Mouse (Mus musculus) gastrocnemius, postnatal 36 days (tissue): Measurements from ENCODE around the gene Gm20695. TPM values are rescaled to one million over a fixed set of nuclear protein-coding genes. Genes with fewer than 3 reads are reported as not detected.
"Not testable (repeated sequence)": the region's sequence is repeated elsewhere in the genome, so short reads cannot be mapped to it uniquely, and the experiment has no call there.

Experiments
- DNase-seq, 2 experiments: peaks; one replicate each; pipeline ENCODE4 v3.0.0; 2022
- intact Hi-C: fragments of 180-260 bp; cut with DNase I; formaldehyde crosslinking; loops from one replicate; pipeline ENCODE4 v1.15.1; 2025
- long read RNA-seq, 2 experiments: library from polyadenylated mRNA; stranded (forward); transcript quantifications; one replicate each; pipeline ENCODE4 v2.0.0; 2021
- total RNA-seq, 2 experiments: library from RNA; stranded (reverse); gene quantifications; 2 replicates each; pipeline ENCODE4 v1.2.3; 2021

Gm20695 gene
- total RNA-seq, result not detected
- long read RNA-seq, experiment 1, result 0 reads
- long read RNA-seq, experiment 2, partial matches to known transcripts, result 0 of 3 reads
- long read RNA-seq, experiment 2, other reads (novel, unspliced or antisense), result 3 of 3 reads

DNA sequence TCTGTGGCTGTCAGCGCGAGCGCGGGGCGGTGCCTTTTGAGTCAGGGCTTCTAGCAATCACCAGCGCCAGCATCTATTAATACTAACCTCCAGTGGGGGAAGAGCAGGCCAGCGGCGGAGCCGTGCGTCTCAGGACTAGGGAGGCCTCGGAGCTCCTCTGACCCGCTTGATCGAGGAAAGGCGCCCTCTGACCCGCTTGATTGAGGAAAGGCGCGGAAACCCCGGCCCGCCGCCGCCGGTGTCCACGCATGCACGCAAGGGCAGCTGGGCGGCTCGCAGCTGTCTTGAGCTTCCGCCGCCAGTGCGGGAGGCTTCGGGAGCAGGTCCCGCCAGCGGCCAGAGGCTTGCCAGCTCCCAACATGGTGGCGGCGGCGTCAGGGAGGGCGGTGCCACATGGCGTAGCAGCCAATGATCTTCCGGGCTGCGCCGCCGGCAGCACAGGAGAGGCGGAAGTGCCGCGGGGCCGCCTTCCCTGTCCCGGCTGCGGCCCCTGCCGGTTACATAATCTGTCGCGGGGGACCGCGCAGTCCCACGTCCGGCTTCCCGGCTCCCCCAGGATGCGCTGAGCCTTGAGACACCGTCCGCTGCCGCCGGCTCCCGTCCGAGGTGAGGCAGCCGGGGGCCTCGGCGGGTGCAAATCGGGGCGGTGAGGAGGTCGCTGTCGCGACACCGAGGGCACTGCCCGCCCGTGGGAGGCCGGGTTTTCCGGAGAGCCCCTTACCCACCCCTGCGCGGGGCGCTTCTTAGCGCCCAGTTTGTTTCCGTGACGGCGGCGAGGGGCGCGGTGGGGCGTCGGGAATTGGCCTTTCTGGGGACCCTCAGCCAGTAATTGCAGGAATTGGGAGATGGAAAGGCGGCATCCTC lies at the start of gene Gm20695, which contains the start of gene Zfp597:
Gene Gm20695 (plus strand): TSS at position 448 of the 864 bp plus-strand sequence.
Gene Zfp597 (minus strand): TSS at position 361 of the 864 bp plus-strand sequence.
- intact Hi-C loops, result loop anchor here (5.0 kb wide), 1 partner anchor 37 kb away; the partner anchor contains the start of gene Zfp174
- DNase-seq, result peak; percentile 91 to 93

DNA sequence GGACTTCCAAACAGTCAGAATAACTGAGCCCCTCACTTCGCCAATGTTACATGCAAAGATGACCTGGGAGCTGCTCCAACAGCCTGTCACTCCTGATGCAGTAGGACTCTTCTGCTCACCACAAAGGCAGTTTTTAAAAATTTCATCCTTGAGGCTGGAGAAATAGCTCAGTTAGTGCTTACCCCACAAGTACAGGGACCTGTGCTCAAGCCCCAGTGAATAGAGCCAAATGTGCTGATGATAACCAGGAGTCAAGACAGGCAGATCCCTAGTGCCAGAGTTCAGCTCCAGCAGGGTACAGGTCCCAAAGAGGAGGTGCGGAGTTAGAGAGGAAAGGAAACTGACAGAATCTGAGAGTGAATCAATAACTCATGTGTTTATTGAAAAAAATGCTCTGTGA lies 49.0 kb upstream of the Gm20695 start:
- intact Hi-C loops, result no loop called here

DNA sequence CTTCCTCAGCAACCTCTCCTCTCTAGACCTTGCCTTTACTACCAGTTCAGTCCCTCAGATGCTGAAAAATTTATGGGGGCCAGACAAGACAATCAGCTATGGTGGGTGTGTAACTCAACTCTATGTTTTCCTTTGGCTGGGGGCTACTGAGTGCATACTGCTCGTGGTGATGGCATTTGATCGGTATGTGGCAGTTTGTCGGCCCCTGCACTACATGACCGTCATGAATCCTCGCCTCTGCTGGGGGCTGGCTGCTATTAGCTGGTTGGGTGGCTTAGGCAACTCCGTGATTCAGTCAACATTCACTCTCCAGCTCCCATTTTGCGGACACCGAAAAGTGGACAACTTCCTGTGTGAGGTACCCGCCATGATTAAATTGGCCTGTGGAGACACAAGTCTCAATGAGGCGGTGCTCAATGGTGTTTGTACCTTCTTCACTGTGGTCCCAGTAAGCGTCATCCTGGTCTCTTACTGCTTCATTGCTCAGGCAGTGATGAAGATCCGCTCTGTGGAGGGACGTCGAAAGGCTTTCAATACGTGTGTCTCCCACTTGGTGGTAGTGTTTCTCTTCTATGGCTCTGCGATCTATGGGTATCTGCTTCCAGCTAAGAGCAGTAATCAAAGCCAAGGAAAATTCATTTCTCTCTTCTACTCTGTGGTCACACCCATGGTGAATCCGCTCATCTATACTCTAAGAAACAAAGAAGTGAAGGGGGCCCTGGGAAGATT lies 45.1 kb upstream of the Gm20695 start:
- intact Hi-C loops, result no loop called here
- no peak for DNase-seq

More for the DNA sequence above, 49.0 kb upstream of the Gm20695 start:
- DNase-seq, result no peak

DNA sequence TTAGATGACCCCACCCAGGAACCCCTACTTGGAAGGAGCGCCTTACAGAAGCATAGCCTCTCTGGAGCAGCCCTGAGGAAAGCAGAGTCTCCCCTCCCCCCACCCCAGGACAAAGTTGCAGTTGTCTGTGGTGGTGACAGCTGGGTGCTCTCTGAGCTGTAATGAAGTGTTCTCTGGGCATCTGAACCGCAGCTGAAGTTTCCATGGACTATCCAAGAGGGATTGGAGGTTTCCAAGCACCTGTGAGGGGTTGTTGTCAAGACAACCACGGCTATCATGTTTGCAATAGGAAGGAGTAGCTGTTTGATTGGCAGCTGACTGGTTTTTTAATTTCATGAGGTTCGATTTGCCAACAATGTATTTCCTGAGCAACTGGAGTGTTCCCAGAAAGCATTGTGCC lies 41.5 kb upstream of the Gm20695 start:
- intact Hi-C loops, result loop anchor here (10.0 kb wide), 1 partner anchor 442 kb away; no protein-coding TSS in a partner anchor
- no peak for DNase-seq

DNA sequence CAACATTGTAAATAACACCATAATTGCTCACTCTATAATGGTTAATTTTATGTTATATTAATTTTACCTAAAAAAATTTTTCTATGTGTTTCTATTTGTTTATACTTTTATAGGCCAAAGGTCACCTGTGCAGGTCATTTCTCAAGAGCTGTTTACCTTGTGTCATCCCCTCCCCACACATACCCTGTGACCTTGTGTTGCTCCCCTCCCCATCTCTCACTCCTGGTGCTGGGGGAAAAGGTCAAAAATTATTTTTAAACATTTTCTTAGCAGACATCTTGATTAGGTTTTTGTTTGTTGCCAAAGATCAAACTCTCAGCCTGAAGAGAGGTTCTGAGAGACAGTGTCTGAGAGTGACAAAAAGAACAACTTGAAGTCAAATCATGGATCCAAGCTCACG lies 40.7 kb upstream of the Gm20695 start:
- DNase-seq, result no peak
- intact Hi-C loops, result loop anchor here (10.0 kb wide), 1 partner anchor 441 kb away; no protein-coding TSS in a partner anchor

DNA sequence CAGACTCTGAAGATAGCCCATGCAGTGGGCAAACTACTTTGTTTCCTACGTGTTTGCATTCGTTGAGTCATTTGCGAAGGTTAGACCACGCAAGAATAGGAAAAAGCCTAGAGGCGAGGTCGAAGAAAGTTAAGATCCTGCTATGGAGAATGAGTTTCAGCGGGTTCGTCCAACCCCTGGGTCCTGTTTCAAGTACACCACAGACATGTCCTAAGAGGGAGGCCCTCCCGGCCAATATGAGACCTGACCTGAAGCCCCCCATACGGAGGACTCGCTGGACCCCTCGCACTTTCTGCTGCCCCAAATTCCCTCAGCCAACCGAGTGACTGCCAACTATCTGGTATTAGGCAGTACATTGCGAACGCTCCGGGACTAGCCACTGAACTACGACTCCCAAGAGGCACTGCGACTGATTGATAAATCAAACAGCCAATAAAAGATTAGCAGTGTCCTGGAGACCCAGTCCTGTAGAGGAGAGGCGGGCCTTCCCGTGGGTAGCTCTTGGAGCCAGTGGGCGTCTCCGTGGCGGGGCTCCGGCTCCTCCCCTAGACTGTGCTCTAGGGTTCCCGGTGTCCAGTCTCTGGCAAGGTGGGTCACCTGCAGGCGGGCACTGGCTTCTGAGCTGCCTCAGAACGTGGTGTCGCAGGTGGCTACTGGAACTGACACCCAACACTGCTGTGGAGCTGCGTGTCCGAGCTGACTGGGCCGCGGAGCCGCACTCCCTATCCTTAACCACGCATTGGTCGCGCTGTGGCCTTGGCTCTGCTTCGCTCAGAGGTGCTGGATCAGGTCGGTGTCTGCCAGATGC lies 37.5 kb upstream of the Gm20695 start, which contains the start of gene Zfp174:
Gene Zfp174 (plus strand): TSS at position 558 of the 808 bp plus-strand sequence.
- DNase-seq, result peak; percentile 87 to 88
- intact Hi-C loops, result loop anchor here (5.0 to 10.0 kb wide), 4 partner anchors 35 to 438 kb away; partner anchors contain the start of genes 1700037C18Rik, Cluap1, Gm20695 and Slx4

DNA sequence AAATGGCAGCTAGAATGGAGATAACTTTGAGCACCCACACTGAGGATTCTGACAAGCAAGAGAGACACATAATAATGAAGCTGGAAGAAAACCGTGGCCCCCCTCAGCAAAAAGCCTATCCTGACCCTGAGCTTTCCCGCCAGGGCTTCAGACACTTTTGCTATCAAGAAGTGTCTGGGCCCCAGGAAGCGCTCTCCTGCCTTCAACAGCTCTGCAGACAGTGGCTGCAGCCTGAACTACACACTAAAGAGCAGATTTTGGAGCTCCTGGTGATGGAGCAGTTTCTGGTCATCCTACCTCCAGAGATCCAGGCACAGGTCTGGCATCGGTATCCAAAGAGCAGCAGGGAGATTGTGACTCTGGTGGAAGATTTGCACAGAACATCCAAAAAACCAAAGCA lies 36.6 kb upstream of the Gm20695 start:
- intact Hi-C loops, result loop anchor here (5.0 to 10.0 kb wide), 4 partner anchors 34 to 437 kb away; partner anchors contain the start of genes 1700037C18Rik, Cluap1, Gm20695 and Slx4
- DNase-seq, result no peak

DNA sequence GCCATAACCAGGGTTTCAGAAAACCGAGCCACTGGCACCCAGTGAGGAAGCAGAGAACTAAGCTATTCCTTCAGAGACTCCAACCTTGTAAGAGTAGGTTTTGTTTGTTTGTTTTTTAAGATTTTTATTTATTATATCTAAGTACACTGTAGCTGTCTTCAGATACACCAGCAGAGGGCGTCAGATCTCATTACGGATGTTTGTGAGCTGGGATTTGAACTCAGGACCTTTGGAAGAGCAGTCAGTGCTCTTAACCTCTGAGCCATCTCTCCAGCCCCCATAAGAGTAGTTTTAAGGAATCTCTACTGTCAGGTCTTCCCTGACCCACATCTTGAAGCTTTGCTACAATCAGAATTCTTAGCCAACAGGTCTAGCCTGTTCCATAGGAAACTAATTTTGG lies 36.0 kb upstream of the Gm20695 start:
- intact Hi-C loops, result loop anchor here (5.0 to 10.0 kb wide), 4 partner anchors 34 to 436 kb away; partner anchors contain the start of genes 1700037C18Rik, Cluap1, Gm20695 and Slx4
- DNase-seq, result no peak

DNA sequence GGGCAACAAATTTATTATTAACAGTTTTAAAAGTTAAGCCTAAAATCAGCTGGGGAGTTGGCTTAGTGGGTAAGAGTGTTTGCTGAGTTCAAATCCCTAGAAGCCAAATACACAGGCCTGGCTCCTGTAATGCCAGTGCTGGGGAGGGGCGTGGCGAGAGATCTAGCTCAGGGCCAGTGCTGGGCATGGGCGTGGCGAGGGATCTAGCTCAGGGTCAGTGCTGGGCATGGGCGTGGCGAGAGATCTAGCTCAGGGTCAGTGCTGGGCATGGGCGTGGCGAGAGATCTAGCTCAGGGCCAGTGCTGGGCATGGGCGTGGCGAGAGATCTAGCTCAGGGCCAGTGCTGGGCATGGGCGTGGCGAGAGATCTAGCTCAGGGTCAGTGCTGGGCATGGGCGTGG lies 33.1 kb upstream of the Gm20695 start:
- DNase-seq, intact Hi-C loops: not testable (repeated sequence)

DNA sequence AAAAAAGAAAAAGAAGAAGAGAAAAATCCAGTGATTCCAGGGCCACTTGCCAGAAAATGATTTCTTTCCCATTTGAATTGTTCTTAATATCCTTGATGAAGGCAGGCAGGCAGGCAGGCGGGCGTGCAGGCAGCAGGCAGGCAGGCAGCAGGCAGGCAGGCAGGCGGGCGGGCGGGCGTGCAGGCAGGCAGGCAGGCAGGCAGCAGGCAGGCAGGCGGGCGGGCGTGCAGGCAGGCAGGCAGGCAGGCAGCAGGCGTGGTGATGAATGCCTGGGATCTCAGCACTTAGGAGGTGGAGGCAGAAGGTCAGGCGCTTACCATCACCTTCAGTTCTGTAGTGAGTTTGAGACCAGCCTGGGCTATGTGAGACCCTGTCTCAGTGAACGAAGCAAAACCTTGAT lies 31.9 kb upstream of the Gm20695 start:
- no peak for DNase-seq
- intact Hi-C loops, result no loop called here

DNA sequence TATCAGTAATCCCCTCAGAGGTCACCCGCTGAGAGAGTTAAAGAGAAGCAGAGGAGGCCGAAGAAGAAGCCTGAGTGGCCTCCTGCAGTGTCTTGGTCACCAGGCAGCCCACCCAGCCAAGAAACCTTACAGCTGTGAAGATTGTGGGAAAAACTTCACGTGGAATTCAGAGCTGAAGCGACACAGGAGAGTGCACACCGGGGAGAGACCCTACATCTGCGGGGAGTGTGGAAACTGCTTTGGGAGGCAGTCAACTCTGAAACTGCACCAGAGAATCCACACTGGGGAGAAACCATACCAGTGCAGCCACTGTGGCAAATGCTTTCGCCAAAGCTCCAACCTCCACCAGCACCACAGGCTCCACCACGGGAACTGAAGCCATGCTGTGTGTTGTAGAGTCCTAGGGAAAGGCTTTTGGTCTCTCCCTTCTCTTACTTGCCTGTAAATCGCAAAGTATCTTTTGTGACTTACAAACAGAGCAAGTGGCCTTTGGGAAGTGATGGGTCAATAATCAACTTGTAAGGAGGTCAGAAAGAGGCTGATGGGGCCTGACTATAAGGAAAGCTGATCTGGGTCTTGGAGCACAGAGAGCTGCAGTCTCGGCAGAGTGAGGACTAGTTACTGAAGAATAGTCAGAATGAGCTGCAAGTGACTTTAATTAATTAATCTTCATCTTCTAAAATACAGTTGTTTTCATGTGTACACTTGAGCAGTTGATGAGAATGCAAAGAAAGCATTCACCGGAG lies 29.8 kb upstream of the Gm20695 start:
- intact Hi-C loops, result no loop called here
- no peak for DNase-seq

DNA sequence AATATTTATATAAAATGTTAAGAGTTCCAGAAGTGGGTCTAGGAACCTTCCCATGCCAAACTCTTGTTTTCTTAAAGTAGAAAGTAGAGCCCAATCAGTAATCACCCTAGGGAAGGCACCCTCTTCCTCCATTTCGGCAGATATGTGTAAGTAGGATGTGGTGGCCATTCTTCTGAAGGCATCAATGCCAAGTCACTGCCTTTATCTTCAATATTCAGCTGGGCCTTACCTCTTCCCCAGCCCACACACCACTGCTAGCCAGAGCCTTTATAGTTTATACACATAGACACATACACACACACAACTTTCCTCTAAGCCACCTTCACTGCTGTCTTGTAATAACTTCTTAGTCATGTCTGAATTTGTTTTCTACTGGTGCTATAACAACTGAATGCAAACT lies 28.7 kb upstream of the Gm20695 start:
- intact Hi-C loops, result no loop called here
- DNase-seq, result no peak

DNA sequence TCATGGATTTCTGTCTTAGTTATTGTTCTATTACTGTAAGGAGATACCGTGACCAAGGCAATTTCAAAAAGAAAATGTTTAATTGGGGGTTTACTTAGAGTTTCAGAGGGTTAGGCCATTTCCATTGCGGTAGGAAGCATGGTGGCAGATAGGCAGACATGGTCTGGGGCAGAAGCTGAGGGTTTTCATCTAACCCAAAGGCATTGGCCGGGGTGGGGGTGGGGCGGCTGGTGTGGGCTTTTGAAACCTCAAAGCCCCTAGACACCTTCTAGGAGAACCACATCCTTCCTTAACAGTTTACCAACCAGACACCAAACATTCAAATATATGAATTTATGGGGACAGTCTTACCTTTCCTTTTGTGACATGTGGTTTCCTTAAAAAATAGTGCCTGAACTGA lies 25.2 kb upstream of the Gm20695 start:
- DNase-seq, result no peak
- intact Hi-C loops, result no loop called here

DNA sequence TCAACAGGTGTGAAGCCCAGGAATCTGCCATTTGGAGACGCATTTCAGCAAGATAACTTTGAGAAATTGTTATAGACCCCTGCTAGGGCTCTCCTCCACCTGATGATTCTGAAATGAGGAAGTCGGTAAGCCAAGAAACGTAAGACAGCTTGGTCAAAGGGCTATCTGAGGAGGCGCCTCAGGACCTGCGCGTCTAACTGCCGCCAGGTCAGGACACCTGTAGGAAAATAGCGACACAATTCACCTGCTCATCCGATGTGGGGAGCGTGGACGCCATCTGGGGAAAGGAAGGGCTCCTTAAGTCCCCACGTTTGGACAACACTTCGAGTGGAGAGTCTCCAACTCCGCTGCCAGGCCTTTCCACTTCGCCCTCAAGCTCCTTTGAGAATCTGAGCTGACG lies 12.6 kb upstream of the Gm20695 start:
- no peak for DNase-seq
- intact Hi-C loops, result no loop called here

DNA sequence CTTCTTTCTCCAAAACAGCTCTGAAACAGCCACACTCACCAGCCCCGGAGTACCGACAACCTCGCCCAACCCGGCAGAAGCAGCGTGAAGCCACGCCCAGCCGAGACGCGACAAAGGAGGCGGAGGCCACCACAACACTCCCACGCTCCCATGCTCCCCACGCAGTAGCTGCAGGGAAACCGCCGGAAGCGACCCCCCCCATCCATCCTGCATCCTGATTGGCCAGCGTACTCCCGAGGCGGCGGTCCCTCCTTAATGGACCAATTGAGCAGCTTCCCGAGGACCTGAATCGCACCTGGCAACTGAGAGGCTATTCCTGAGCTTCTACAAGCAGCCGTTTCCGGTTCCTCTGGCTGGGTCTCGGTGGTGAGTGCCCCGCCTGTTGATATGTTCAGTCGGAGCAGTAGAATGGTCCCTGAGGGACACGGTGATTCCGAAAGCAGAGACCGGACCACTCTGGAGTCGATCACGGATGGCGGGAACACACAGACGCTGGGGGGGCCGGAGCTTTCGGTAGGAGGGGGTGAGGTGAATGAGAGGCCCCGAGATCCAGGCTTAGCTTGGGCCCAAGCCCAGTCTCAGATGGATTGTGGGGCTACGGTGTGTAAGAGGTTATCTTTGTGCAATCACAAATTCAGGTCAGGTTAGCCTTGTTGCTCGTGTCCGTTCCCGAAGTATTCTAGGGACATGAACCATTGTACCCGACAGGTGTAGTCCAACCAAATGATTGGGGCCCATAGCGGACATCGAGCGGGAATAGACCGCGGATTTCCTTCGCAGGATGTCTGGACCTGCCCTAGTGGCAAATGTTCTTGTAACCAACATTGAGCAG lies 12.0 kb upstream of the Gm20695 start, which contains the start of gene Naa60:
Gene Naa60 (plus strand): TSS at position 160 of the 832 bp plus-strand sequence.
- DNase-seq, result peak; percentile 74 to 84
- intact Hi-C loops, result no loop called here

DNA sequence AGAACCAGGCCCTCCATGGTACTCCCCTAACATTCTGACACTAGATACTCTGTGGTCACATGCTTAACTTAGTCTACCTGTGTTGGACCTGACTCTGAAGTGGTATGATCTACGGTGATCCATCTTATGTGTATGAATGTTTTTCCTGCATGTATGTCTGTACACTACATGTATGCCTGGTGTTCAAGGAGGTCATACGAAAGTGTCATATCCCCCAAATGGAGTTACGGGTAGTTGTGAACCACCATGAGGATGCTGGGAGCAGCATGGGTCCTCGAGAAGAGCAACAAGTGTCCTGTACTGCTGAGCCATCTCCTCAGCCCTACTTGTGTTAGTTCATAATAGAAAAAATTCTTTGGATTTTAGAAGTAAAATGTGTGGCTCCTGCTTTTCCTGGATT lies 8.1 kb upstream of the Gm20695 start:
- intact Hi-C loops, result no loop called here
- DNase-seq, result no peak

DNA sequence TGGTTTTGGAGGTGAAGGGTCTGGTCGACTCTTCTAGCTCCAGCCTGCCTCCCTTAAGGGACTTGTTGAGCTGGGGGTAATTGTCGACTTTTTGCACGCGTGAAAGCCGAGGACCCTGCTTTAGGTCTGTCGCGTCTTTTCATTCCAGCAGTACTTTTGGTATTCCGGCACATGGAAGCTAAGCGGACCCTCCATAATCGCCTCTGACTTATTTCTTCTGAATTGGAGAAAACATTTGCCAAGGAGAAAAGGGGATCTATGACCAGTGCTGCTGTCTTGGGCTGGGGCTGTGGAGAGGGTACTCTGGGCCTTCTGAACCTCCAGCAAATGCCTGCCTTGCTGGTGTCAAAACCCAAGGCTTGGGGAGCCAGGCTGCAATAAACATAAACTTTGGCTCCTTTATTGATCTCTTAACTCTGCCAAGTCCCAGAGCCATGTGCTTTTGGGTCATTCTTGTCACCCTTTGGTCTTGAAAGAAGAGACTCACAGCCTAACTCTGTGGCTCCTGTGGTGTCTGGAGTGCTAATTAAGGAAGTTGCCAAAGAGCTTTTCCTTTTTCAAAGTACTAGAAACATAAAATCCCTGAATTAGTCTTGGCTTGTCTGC lies 720 bp downstream of the Gm20695 start:
- no peak for DNase-seq
- intact Hi-C loops, result no loop called here
